Mouse (Mus musculus): ENCODE results near the gene Art3. TPM values are rescaled to one million over a fixed set of nuclear protein-coding genes. Genes with fewer than 3 reads are reported as not detected.
A peak's percentile ranks its signal among the peaks of the same experiment; 100 is the strongest.

The Art3 gene
- total RNA-seq, 1 experiment from 2014 or later = not detected

DNA sequence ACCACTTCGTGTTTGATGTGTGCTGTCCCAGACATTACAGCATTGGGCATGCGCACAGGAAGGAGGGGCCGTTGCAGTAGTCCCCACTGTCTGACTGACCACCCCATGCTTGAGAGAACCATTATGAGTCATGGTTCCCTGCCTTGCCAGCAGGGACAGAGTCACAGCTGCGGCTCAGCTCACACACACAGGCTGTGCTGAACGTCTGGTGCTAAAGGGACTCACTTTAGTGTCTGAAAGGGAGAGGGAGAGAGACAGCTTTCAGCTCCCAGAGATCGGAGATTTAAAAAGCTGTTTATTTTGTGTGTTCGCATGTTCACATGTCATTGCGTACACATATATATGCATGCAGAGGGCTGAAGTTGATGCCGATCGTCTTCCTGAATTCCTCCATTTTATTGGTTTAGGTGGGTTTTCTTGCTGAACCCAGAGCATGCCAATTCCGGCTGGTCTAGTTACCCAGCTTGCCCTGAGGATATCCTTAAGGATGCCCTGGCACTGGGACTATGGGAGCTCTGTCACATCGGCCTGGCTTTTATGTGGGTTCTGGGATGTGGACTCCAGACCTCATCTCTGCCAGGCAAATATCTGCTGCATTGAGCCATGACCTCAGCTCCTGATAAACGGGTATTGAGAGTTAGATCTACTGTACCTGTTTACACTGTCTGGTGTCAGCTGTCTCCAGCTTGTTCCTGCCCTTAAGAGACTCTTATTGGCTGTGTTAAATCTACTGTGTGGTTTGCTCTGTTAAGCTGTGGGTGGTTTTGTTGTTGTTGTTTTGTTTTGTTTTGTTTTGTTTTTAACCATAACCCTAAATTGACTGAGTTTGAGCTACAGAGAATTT is 37.7 kb downstream of the Art3 start:
- ATAC-seq (replicated peaks in 1 of 2; ENCODE audit: insufficient read depth in 1 of 2, low FRiP score in 2 of 2, low TSS enrichment in 1 of 2, low read depth in 1 of 2, poor library complexity in 2 of 2, severe bottlenecking in 2 of 2) = no peak; a peak in 1 of 4 replicates

DNA sequence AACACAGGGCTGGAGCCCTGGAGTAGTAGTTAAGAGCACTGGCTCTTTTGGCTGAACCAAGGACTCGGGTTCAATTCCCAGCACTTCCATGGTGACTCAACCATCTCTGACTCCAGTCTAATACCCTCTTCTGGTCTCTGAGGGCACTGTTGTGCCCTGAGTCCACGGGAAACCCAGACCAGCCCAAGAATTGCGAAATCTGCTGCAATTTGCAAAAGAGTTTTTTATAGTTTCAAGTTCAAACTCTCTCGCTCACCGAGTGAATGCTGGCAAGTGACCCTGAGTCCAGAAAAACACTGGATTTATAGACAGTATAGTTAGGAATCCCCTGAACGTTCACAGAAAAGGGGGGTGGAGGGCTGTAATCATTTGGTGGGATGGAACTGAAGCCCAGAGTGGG is 38.8 kb downstream of the Art3 start:
- ATAC-seq (replicated peaks in 1 of 2; ENCODE audit: insufficient read depth in 1 of 2, low FRiP score in 2 of 2, low TSS enrichment in 1 of 2, low read depth in 1 of 2, poor library complexity in 2 of 2, severe bottlenecking in 2 of 2) = no peak

DNA sequence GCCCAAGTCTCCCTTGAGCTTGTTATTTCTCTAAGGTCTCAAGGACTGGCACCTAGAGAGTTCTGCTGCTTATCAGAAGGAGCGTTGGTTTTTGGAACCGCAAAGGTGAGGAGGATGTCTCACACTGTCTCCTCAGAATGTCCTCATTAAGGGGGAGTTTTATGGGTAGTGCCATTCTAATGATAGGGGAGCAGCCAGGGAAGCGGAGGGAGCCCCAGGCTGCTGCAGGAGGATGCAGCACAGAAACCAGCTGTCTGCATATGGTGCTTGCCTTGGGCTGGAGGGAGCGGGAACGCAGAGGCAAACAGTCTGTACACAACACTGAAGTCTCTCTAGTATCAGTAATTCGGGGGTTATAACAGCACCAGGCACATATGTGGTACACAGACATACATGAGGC is 39.3 kb downstream of the Art3 start:
- no peak for ATAC-seq (replicated peaks in 1 of 2; ENCODE audit: insufficient read depth in 1 of 2, low FRiP score in 2 of 2, low TSS enrichment in 1 of 2, low read depth in 1 of 2, poor library complexity in 2 of 2, severe bottlenecking in 2 of 2)

DNA sequence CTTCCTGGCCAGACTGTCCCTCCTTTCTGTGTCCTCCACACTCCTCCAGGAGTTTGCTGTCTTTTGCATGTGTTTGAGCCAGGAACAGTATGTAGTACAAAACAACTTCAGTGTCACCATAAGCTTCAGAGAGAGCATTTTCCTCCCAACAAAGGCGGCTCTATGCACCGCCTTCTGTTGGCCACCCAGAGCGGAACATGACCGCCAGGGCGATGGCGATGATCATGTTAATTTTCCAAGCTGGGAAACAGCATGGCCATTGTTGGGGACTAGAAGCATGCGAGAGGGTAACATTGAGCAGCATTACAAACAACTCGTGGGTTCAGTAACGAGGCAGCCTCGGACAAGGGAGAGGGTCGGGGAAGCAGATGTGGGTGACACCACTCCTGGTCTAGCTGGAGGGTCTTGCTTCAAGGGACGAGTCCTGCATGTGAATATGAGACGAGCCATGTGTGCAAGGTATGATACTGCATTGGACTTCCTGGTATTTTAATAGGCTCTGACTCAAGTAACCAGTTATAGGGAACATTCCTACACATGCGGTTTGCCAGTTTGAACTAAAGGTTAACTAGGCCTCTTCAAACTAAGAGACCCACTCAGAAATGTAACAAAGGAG is 39.8 kb downstream of the Art3 start:
- no peak for ATAC-seq (replicated peaks in 1 of 2; ENCODE audit: insufficient read depth in 1 of 2, low FRiP score in 2 of 2, low TSS enrichment in 1 of 2, low read depth in 1 of 2, poor library complexity in 2 of 2, severe bottlenecking in 2 of 2)

DNA sequence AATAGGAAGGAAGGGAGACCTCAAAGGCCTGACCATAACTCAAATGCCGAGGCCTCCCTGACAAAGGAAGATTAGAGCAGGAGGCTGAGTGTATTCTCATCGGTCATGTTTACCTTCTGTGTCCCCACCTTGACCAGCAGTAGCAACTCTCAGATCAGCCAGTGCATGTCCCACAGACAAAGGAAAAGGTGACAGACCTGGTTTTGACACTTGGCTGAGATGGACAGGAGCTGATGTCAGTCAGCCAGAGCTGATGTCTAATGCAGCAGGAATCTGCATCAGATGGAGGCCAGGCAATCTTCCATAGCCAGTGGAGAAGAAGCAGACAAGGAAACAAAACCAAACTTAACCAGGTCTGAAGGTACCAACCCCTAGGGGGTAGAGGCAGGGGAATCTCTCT is 41.0 kb downstream of the Art3 start:
- no peak for ATAC-seq (replicated peaks in 1 of 2; ENCODE audit: insufficient read depth in 1 of 2, low FRiP score in 2 of 2, low TSS enrichment in 1 of 2, low read depth in 1 of 2, poor library complexity in 2 of 2, severe bottlenecking in 2 of 2)

DNA sequence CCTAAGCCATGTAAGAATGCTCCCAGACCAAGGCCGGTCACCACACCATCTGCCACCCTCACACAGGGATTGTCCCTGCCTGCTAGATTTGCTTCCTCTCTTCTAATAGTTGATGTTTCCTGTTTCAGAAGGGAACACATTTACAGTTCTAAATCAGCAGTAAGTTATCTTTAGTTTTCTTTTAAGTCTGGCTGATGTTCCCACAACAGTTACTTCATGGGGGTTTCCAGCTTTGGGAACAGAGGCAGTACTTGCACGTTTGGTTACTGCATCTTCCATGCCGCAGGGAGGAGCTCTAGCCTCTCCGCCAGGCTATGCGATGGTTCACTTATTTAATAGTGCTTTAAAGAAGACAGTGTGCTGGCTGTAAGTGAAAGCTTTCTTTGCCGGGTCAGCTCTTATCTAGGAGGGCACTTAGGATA is 43.1 kb downstream of the Art3 start:
- peak; percentile 65 to 69 for ATAC-seq (replicated peaks in 1 of 2; ENCODE audit: insufficient read depth in 1 of 2, low FRiP score in 2 of 2, low TSS enrichment in 1 of 2, low read depth in 1 of 2, poor library complexity in 2 of 2, severe bottlenecking in 2 of 2)

DNA sequence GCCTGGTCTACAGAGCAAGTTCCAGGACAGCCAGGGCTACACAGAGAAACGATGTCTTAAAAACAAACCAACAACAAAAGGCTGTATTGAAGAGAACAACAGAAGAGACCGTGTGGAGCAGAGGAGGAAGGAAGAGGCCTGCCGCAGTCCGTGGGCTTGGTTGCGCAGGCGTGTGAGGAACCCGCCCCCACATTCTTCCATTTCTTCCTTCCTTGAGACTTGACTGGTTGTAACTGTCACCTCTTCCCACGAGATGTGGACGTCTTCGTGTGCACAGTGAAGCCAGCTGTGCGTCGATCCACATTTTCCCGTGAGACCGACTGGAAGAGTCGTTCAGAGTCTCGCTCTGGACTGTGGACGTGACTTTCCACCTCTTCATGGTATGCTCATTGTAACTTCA is 43.7 kb downstream of the Art3 start:
- ATAC-seq (replicated peaks in 1 of 2; ENCODE audit: insufficient read depth in 1 of 2, low FRiP score in 2 of 2, low TSS enrichment in 1 of 2, low read depth in 1 of 2, poor library complexity in 2 of 2, severe bottlenecking in 2 of 2) = peak; percentile 82 to 86

DNA sequence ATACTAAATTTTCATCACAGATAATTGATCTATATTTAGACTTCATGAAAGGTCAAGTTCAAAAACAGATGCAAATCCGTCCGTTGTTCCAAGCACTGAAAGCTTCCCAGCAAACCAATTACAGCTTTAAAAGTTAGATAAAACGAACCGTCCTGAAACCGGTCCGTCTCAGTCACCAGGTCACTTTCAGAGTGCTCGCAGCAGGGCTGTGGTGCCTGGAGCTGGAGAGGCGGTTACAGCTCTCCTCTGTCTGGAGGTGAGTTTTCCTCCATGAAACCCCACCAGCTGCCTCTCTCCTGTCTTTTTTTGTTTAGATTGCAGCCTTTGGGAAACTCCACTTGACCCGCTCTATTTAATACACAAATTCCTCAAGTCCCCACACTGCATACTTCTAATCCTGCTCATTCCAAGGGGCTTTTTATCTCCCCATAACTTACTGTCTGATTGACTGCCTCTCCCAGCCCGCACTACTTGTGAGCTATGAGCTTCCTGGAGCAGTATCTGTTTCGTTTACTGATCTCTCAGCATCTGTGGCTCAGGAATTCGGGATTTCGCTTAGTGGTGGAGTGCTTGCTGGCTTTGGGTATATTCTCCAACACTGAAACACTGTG is 45.3 kb downstream of the Art3 start:
- ATAC-seq (replicated peaks in 1 of 2; ENCODE audit: insufficient read depth in 1 of 2, low FRiP score in 2 of 2, low TSS enrichment in 1 of 2, low read depth in 1 of 2, poor library complexity in 2 of 2, severe bottlenecking in 2 of 2) = no peak

DNA sequence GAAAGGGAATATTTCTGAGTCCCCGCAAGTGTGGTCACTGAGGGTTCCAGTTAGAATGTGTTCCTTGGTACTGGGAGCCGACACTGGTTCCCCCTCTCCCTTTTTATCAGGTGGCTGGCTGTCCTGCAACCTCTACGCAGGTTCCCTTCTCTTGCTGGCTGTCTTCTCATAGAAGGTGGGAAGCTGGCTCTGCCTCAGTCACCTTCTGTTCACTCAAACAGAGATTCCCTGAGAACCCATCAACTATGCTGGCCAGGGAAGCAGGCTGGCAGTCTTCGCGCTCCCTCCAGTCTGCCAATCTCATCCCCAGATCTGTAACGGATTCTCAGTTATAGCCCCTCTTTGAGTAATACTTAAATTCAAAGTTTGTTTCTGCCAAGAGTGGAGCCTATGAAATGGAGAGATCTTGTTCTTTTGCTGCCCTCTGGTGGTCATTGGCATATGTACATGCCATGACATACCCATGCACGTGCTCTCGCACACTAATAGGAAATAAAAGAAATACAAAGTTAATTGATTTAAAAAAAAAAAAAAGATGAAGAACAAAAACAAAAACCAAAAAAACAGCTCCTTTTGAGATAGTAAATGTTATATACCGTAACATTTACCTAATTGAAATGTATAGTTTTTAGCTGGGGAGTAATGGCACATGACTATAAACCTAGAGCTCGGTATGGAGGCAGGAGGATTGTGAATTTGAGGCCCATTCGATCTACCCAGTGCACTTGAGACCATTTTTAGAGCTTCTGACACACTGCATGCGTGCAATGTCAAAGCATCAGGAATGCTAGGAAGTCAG is 50.1 kb downstream of the Art3 start:
- ATAC-seq (replicated peaks in 1 of 2; ENCODE audit: insufficient read depth in 1 of 2, low FRiP score in 2 of 2, low TSS enrichment in 1 of 2, low read depth in 1 of 2, poor library complexity in 2 of 2, severe bottlenecking in 2 of 2) = peak; percentile 75 to 79

DNA sequence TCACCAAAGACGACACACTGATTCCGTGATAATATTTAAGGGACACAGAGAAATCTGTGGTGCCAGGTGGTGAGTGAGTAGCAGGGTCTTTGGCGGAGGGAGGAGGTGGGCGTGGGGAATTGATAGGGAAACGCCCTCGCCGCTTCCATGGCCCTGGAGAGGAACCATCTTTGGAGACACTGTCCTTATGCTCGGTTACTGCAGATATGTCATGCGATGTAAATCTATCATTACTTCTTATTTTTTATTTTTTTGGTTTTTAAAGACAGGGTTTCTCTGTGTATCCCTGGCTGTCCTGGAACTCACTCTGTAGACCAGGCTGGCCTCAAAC is 50.7 kb downstream of the Art3 start:
- ATAC-seq (replicated peaks in 1 of 2; ENCODE audit: insufficient read depth in 1 of 2, low FRiP score in 2 of 2, low TSS enrichment in 1 of 2, low read depth in 1 of 2, poor library complexity in 2 of 2, severe bottlenecking in 2 of 2) = no peak

DNA sequence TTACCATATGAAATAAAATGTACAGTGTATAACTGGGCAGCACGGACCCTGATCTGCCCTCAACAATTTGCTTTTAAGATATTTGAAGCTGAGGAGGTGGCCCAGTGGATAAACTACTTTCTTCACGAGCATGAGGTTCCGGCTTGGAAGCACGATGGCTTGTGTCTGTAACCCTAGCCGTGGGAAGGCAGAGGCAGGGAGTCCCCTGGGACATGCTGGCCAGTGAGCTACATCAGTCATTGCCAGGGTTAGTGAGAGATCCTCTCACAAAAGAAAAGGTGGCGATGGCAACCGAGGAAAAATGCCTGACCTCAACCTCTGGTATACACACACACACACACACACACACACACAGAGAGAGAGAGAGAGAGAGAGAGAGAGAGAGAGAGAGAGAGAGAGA is 52.1 kb downstream of the Art3 start:
- ATAC-seq (replicated peaks in 1 of 2; ENCODE audit: insufficient read depth in 1 of 2, low FRiP score in 2 of 2, low TSS enrichment in 1 of 2, low read depth in 1 of 2, poor library complexity in 2 of 2, severe bottlenecking in 2 of 2) = no peak

DNA sequence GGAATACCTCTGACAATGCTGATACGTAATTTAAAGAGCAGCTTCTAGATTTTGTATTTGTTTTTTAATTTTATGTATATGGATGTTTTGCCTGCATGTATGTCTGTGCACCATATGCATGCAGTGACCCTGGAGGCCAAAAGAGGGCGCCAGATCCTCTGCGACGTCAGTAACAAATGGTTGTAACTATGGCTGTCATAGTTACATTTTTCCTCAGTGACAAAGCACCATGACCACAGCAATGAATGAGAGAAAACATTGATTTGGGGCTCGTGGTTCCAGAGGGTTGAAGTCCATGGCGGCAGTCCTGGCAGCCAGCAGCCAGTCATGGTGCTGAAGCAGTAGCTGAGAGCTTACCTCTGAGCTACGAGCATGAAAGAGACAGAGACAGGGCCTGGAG is 53.2 kb downstream of the Art3 start:
- peak; percentile 28 to 51; a peak in 2 of 4 replicates for ATAC-seq (replicated peaks in 1 of 2; ENCODE audit: insufficient read depth in 1 of 2, low FRiP score in 2 of 2, low TSS enrichment in 1 of 2, low read depth in 1 of 2, poor library complexity in 2 of 2, severe bottlenecking in 2 of 2)

DNA sequence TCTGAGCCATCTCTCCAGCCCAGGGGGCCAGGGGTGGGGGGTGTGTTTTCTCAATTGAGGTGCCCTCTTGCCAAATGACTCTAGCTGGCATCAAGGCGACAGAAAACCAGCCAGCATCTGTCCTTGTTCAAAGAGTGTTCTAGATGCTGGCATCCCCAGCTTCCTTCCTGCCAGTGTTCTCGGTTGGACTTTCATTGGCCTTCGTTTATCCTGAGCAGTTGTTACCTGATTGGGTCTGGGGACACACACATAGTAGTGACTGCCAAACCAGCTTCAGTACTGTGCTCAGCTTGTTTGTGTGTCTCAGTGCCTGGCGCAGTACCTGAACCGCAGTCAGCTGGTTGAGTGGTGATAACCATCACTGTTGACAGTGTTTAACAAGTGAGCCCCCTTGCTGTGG is 54.5 kb downstream of the Art3 start:
- ATAC-seq (replicated peaks in 1 of 2; ENCODE audit: insufficient read depth in 1 of 2, low FRiP score in 2 of 2, low TSS enrichment in 1 of 2, low read depth in 1 of 2, poor library complexity in 2 of 2, severe bottlenecking in 2 of 2) = no peak

DNA sequence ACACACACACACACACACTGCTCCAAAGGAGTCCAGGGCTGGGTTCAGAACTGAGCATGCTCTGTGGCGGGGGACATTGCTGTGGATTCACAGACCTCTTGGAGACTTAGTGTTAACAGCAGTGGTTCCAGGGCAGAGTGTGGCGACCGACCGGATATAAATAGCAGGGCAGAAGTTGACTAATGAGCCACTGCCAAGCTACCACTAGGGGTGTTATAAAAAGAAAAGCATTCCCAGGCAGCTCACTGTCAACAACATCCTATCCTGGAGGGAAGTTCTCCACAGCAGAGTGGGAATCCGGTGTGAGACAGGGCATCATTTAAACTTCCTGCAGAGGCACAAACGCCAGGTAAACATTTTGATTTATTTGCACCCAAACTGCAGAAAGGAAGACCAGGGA is 55.0 kb downstream of the Art3 start:
- peak; percentile 62 to 70; a peak in 3 of 4 replicates for ATAC-seq (replicated peaks in 1 of 2; ENCODE audit: insufficient read depth in 1 of 2, low FRiP score in 2 of 2, low TSS enrichment in 1 of 2, low read depth in 1 of 2, poor library complexity in 2 of 2, severe bottlenecking in 2 of 2)

DNA sequence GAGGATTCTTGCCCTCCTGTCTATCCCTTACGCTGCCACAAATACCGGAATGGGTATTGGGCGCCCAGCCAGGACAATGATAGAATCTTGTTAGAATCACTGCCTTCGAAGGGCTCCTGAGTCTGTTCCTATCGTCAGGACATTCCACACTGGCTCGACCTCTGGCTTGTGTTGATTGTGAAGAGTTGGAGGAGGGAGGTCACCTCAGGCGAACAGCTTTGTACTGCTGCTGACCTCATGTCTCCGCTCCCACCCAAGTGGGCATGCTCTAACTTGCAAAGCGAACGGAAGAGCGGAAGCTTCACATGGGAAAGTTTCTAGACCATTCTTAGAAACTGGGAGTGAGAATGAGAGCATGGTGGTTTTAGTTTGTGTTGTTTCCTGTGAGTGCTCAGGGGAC is 55.8 kb downstream of the Art3 start:
- no peak for ATAC-seq (replicated peaks in 1 of 2; ENCODE audit: insufficient read depth in 1 of 2, low FRiP score in 2 of 2, low TSS enrichment in 1 of 2, low read depth in 1 of 2, poor library complexity in 2 of 2, severe bottlenecking in 2 of 2)

DNA sequence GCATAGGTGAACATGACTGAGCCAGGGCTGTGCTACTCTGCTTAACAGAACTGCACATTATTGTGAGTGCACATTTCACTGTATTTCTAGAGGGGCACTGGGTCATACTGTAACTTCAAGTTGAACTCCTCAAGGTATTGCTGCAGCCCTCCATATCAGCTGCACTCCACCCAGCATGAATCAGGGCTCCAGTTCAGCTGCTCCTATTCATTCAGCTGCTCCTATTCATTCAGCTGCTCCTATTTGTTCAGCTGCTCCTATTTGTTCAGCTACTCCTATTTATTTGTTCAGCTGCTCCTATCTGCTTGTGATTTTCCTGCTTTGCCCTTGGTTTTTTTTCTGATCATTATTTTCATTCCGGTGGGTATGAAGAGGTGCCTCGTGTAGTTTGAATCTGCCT is 58.4 kb downstream of the Art3 start:
- ATAC-seq (replicated peaks in 1 of 2; ENCODE audit: insufficient read depth in 1 of 2, low FRiP score in 2 of 2, low TSS enrichment in 1 of 2, low read depth in 1 of 2, poor library complexity in 2 of 2, severe bottlenecking in 2 of 2) = no peak

DNA sequence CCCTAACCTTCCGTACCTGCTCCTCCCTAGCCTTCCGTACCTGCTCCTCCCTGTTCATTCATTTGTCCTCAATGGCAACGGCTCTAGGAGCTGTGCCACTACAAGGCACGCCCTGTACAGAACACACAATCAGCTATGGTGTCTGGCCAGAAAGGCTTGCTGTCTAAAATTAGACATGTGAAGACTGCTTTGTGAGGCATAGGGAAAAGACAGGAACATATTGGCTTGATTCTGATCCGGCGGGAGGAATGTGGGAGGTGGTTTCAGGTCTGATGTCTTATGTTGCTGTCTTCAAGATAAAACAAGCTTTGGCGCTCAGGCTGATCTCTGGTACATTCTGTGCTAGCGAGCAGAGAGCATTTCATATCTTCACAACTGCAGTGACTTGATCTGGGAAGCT is 59.0 kb downstream of the Art3 start:
- no peak for ATAC-seq (replicated peaks in 1 of 2; ENCODE audit: insufficient read depth in 1 of 2, low FRiP score in 2 of 2, low TSS enrichment in 1 of 2, low read depth in 1 of 2, poor library complexity in 2 of 2, severe bottlenecking in 2 of 2)

DNA sequence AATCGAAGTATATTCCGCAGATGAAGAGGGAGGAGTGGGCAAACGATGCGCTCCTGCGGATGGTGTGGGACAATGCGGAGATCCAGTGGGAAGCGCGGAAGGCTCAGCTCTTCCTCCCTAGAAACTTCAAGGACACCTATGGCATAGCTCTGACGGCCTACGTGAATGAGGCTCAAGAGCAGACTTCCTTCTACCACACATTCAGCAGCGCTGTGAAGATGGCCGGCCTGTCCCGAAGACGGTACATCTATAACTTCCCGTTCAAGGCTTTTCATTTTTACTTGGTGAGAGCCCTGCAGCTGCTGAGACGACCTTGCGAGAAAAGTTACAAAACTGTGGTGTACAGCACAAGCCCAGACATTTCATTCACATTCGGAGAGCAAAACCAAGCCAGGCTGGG is 60.9 kb downstream of the Art3 start:
- ATAC-seq (replicated peaks in 1 of 2; ENCODE audit: insufficient read depth in 1 of 2, low FRiP score in 2 of 2, low TSS enrichment in 1 of 2, low read depth in 1 of 2, poor library complexity in 2 of 2, severe bottlenecking in 2 of 2) = peak; percentile 25 to 39; a peak in 2 of 4 replicates
